Mouse (Mus musculus) left cerebral cortex, postnatal 10 days (tissue): Measurements from ENCODE around the gene Gm20388. TPM values are rescaled to one million over a fixed set of nuclear protein-coding genes. Genes with fewer than 3 reads are reported as not detected.
A peak's percentile ranks its signal among the peaks of the same experiment; 100 is the strongest.

Source experiments
- DNase-seq, 2 experiments: peaks; one replicate each; pipeline ENCODE4 v3.0.0; 2021 to 2022; ENCODE audit warnings: low spot score in 2 of 2, mixed read lengths in 1 of 2; ENCODE audit errors: extremely low spot score in 1 of 2
- intact Hi-C: fragments of 180-260 bp; cut with DNase I; formaldehyde crosslinking; loops from one replicate; pipeline ENCODE4 v1.15.1; 2025
- total RNA-seq, 2 experiments: library from RNA; stranded (reverse); gene quantifications; 2 replicates each; pipeline ENCODE4 v1.2.3; 2021

The Gm20388 gene
- total RNA-seq, 2 experiments from 2014 or later, result 4.4 to 9.0 TPM

- DNase-seq, result no peak
- intact Hi-C loops, result loop anchor here (5.0 kb wide), 1 partner anchor 97 kb away; no protein-coding TSS in a partner anchor
These were observed 3195.1 kb downstream of the Gm20388 start for GRCm38 (mm10) chr8:123105553-123106326.

GRCm38 (mm10) chr8:123106531-123106930 lies 3195.9 kb downstream of the Gm20388 start:
- intact Hi-C loops, result loop anchor here (5.0 kb wide), 1 partner anchor 96 kb away; no protein-coding TSS in a partner anchor
- DNase-seq, result no peak

GRCm38 (mm10) chr8:123108010-123108409 lies 3197.4 kb downstream of the Gm20388 start:
- intact Hi-C loops, result loop anchor here (5.0 kb wide), 1 partner anchor 94 kb away; no protein-coding TSS in a partner anchor
- no peak for DNase-seq

GRCm38 (mm10) chr8:123108953-123109352 lies 3198.3 kb downstream of the Gm20388 start:
- no peak for DNase-seq
- intact Hi-C loops, result loop anchor here (5.0 kb wide), 1 partner anchor 93 kb away; no protein-coding TSS in a partner anchor

- DNase-seq, result peak in 1 of 2 experiments; percentile 64
- intact Hi-C loops, result no loop called here
These were observed 3200.0 kb downstream of the Gm20388 start for GRCm38 (mm10) chr8:123110649-123111048.

- no peak for DNase-seq
- intact Hi-C loops, result no loop called here
These were observed 3202.3 kb downstream of the Gm20388 start for GRCm38 (mm10) chr8:123112892-123113291.

GRCm38 (mm10) chr8:123113908-123114469 lies 3203.3 kb downstream of the Gm20388 start:
- DNase-seq, result no peak
- intact Hi-C loops, result no loop called here

- intact Hi-C loops, result no loop called here
- DNase-seq, result no peak
These were observed 3204.0 kb downstream of the Gm20388 start for GRCm38 (mm10) chr8:123114644-123115043.

- intact Hi-C loops, result no loop called here
- DNase-seq, result peak in 1 of 2 experiments; percentile 57
These were observed 3206.6 kb downstream of the Gm20388 start, which contains the start of gene Cpne7 for GRCm38 (mm10) chr8:123117127-123117731. TSS of gene Cpne7 (plus strand) at chr8:123117374.

- no peak for DNase-seq
These were observed 3207.1 kb downstream of the Gm20388 start for GRCm38 (mm10) chr8:123117744-123118143.

GRCm38 (mm10) chr8:123122059-123122458 lies 3211.4 kb downstream of the Gm20388 start:
- no peak for DNase-seq
- intact Hi-C loops, result no loop called here

More at GRCm38 (mm10) chr8:123117744-123118143, 3207.1 kb downstream of the Gm20388 start:
- intact Hi-C loops, result no loop called here

- intact Hi-C loops, result no loop called here
- DNase-seq, result no peak
These were observed 3212.0 kb downstream of the Gm20388 start for GRCm38 (mm10) chr8:123122670-123123069.

GRCm38 (mm10) chr8:123126193-123126816 lies 3215.7 kb downstream of the Gm20388 start:
- no peak for DNase-seq
- intact Hi-C loops, result no loop called here

- intact Hi-C loops, result no loop called here
- DNase-seq, result no peak
These were observed 3220.4 kb downstream of the Gm20388 start for GRCm38 (mm10) chr8:123131041-123131440.

- intact Hi-C loops, result no loop called here
- DNase-seq, result no peak
These were observed 3222.3 kb downstream of the Gm20388 start for GRCm38 (mm10) chr8:123132953-123133352.

- intact Hi-C loops, result no loop called here
- DNase-seq, result no peak
These were observed 3223.6 kb downstream of the Gm20388 start for GRCm38 (mm10) chr8:123134149-123134713.

- intact Hi-C loops, result no loop called here
- DNase-seq, result peak in 1 of 2 experiments; percentile 35
These were observed 3224.8 kb downstream of the Gm20388 start for GRCm38 (mm10) chr8:123135406-123135805.

GRCm38 (mm10) chr8:123135806-123136205 lies 3225.2 kb downstream of the Gm20388 start:
- intact Hi-C loops, result no loop called here

GRCm38 (mm10) chr8:123136287-123136686 lies 3225.6 kb downstream of the Gm20388 start:
- intact Hi-C loops, result no loop called here
- no peak for DNase-seq

More at GRCm38 (mm10) chr8:123135806-123136205, 3225.2 kb downstream of the Gm20388 start:
- no peak for DNase-seq
